Mouse (Mus musculus): ENCODE data around the gene Per2. TPM values are rescaled to one million over a fixed set of nuclear protein-coding genes. Genes with fewer than 3 reads are reported as not detected.

Gene Per2
- polyA plus RNA-seq, 1 experiment from 2014 or later: 3.7 TPM

GRCm38 (mm10) chr1:91369408-91369807 lies 89.7 kb downstream of the Per2 start:
- 55% methylated on average over 4 of the region's 4 CpGs for WGBS
- Histone ChIP-seq H3K27me3 (0 out of 2 replicates have a peak, but pooled peaks cover 6% of the 10 kb centered on the region), H3K4me1 (peaks cover 17% of the 10 kb centered on the region), H3K9me3 (no peaks in the 10 kb centered on the region), H3K36me3 (peaks cover 46% of the 10 kb centered on the region), H3K9ac (no peak overlapping the region), H3K4me2 (no peak overlapping the region), H3K27ac (no peak overlapping the region), H3K4me3 (no peak overlapping the region)
- ATAC-seq (ENCODE audit: insufficient number of reproducible peaks, low FRiP score, low TSS enrichment, low read depth): no peak

DNA sequence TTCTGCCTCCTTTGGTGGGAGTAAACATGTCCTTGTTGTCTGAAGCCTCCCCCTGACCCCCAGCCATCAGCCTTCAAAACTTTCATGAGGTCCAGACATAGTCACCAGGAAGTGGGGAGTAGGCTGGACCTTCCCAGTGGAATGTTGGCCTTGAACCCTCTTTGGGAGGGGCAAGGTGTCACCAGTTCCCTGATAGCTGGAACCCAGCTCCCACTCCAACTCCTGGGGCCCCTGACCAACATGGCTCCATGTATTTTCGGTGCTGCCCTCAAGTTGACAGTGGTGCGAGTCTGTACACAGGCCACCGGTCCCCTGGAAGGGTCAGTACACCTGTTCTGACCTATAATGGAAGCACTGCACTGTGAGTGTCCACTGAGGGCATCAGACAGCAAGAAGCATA lies 91.8 kb downstream of the Per2 start:
- no peak overlapping the region for H3K4me3 ChIP-seq
- H3K9me3 ChIP-seq: no peaks in the 10 kb centered on the region
- peaks cover 17% of the 10 kb centered on the region for H3K4me1 ChIP-seq
- H3K9ac ChIP-seq: no peak overlapping the region
- 0 out of 2 replicates have a peak, but pooled peaks cover 6% of the 10 kb centered on the region for H3K27me3 ChIP-seq
- WGBS: 98% methylated on average over 3 of the region's 3 CpGs
- H3K4me2 ChIP-seq: 0 out of 2 replicates have a peak overlapping the region, but pooled peaks have one; percentile 96
- no peak overlapping the region for H3K27ac ChIP-seq
- ATAC-seq (ENCODE audit: insufficient number of reproducible peaks, low FRiP score, low TSS enrichment, low read depth): no peak
- peaks cover 25% of the 10 kb centered on the region for H3K36me3 ChIP-seq

- under 1% methylated on average over 65 of the region's 68 CpGs for WGBS
- ATAC-seq (ENCODE audit: insufficient number of reproducible peaks, low FRiP score, low TSS enrichment, low read depth): no peak
- peak within 1 kb of the TSS; percentile 96 for H3K4me2 ChIP-seq
- no peaks in the 10 kb centered on the region for H3K9me3 ChIP-seq
- peaks cover 16% of the 10 kb centered on the region for H3K36me3 ChIP-seq
- peak within 1 kb of the TSS; percentile 48 for H3K9ac ChIP-seq
- H3K27me3 ChIP-seq: 0 out of 2 replicates have a peak, but pooled peaks cover 6% of the 10 kb centered on the region
- peaks cover 17% of the 10 kb centered on the region for H3K4me1 ChIP-seq
- peak within 1 kb of the TSS; percentile 50; the same call in 1 of the 2 replicates for H3K27ac ChIP-seq
- H3K4me3 ChIP-seq: peak within 1 kb of the TSS; percentile 48
These were observed 92.7 kb downstream of the Per2 start, which contains the start of gene Erfe for GRCm38 (mm10) chr1:91366215-91367108. Gene Erfe (plus strand): TSS chr1:91366430.

Other genes starting within 250 kb of the Per2 start
- 64.1 and 64.4 TPM in 2 replicates for gene Ube2f, start 209.0 kb downstream of the Per2 start, polyA plus RNA-seq (2015; fragmentation: Nextera tagmentation; extraction: Ambion mirVana)
- 12.7 and 14.8 TPM in 2 replicates for gene Scly, start 161.0 kb downstream of the Per2 start, polyA plus RNA-seq (2015; fragmentation: Nextera tagmentation; extraction: Ambion mirVana)
- 0.04 TPM in 2 replicates for gene Espnl, start 137.2 kb downstream of the Per2 start, polyA plus RNA-seq (2015; fragmentation: Nextera tagmentation; extraction: Ambion mirVana)
- gene Klhl30, start 108.3 kb downstream of the Per2 start, polyA plus RNA-seq (2015; fragmentation: Nextera tagmentation; extraction: Ambion mirVana): 2.1 and 7.7 TPM in 2 replicates
- gene Erfe, start 92.9 kb downstream of the Per2 start, polyA plus RNA-seq (2015; fragmentation: Nextera tagmentation; extraction: Ambion mirVana): 1.6 and 2.1 TPM in 2 replicates
- gene Ilkap, start 60.5 kb downstream of the Per2 start, polyA plus RNA-seq (2015; fragmentation: Nextera tagmentation; extraction: Ambion mirVana): 143 and 155 TPM in 2 replicates
- 73.6 and 91.2 TPM in 2 replicates for gene Hes6, start 45.3 kb downstream of the Per2 start, polyA plus RNA-seq (2015; fragmentation: Nextera tagmentation; extraction: Ambion mirVana)
- 6.2 and 6.9 TPM in 2 replicates for gene Traf3ip1, start 35.3 kb upstream of the Per2 start, polyA plus RNA-seq (2015; fragmentation: Nextera tagmentation; extraction: Ambion mirVana)
- 4.9 and 5.3 TPM in 2 replicates for gene Asb1, start 81.2 kb upstream of the Per2 start, polyA plus RNA-seq (2015; fragmentation: Nextera tagmentation; extraction: Ambion mirVana)